Mouse (Mus musculus): ENCODE results near the gene Gm49425.

Gm49425 gene

GRCm38 (mm10) chr15:101497181-101497580 is 19.9 kb downstream of the Gm49425 start:
- CTCF ChIA-PET: interaction anchor here (0.5 to 2.5 kb wide), 38 partner anchors 9 to 1357 kb away, joined by 3 to 18 read pairs (median 4); partner anchors contain the start of genes Krt81 (in 1 of the 4) and Krt86 (in 1 of the 4)
- POLR2A ChIA-PET: interaction anchor here in 2 of 4 experiments (0.7 to 0.9 kb wide), 2 partner anchors 9 to 259 kb away, joined by 3 to 4 read pairs; no protein-coding TSS in a partner anchor

- ChIA-PET POLR2A (interaction anchor here in 1 of 4 experiments (0.6 kb wide), 1 partner anchor 1511 kb away, joined by 4 read pairs; no protein-coding TSS in a partner anchor), CTCF (interaction anchor here in 3 of 4 experiments (0.5 to 2.5 kb wide), 7 partner anchors 47 to 489 kb away, joined by 3 to 18 read pairs (median 3); no protein-coding TSS in a partner anchor)
These were observed 21.8 kb downstream of the Gm49425 start for GRCm38 (mm10) chr15:101495266-101495665.

- POLR2A ChIA-PET: interaction anchor here in 1 of 4 experiments (0.5 kb wide), 1 partner anchor 218 kb away, joined by 4 read pairs; no protein-coding TSS in a partner anchor
These were observed 22.9 kb downstream of the Gm49425 start for GRCm38 (mm10) chr15:101494203-101494602.

GRCm38 (mm10) chr15:101493713-101494112 is 23.3 kb downstream of the Gm49425 start:
- ChIA-PET POLR2A (interaction anchor here in 1 of 4 experiments (0.5 kb wide), 1 partner anchor 217 kb away, joined by 4 read pairs; no protein-coding TSS in a partner anchor), CTCF (interaction anchor here in 2 of 4 experiments (1.3 to 1.7 kb wide), 3 partner anchors 106 to 490 kb away, joined by 4 to 7 read pairs (median 5); no protein-coding TSS in a partner anchor)

More at GRCm38 (mm10) chr15:101494203-101494602, 22.9 kb downstream of the Gm49425 start:
- CTCF ChIA-PET: interaction anchor here in 2 of 4 experiments (0.8 to 1.7 kb wide), 3 partner anchors 107 to 490 kb away, joined by 3 to 5 read pairs (median 4); no protein-coding TSS in a partner anchor

GRCm38 (mm10) chr15:101492718-101493117 is 24.3 kb downstream of the Gm49425 start:
- ChIA-PET POLR2A (interaction anchor here in 1 of 4 experiments (1.1 kb wide), 1 partner anchor 14 kb away, joined by 3 read pairs; no protein-coding TSS in a partner anchor), CTCF (interaction anchor here (0.6 to 1.7 kb wide), 7 partner anchors 13 to 492 kb away, joined by 3 to 7 read pairs (median 3); no protein-coding TSS in a partner anchor)

GRCm38 (mm10) chr15:101491431-101491830 is 25.6 kb downstream of the Gm49425 start, which contains the start of gene Krt83:
Gene Krt83, minus strand, starts transcription at chr15:101491512.
- ChIA-PET CTCF (interaction anchor here in 2 of 4 experiments (0.7 to 1.5 kb wide), 3 partner anchors 47 to 492 kb away, joined by 3 to 6 read pairs (median 3); no protein-coding TSS in a partner anchor), POLR2A (no interaction called here)

- CTCF ChIA-PET: interaction anchor here in 1 of 4 experiments (2.0 kb wide), 1 partner anchor 11 kb away, joined by 5 read pairs; no protein-coding TSS in a partner anchor
- POLR2A ChIA-PET: interaction anchor here in 1 of 4 experiments (0.6 kb wide), 1 partner anchor 140 kb away, joined by 11 read pairs; no protein-coding TSS in a partner anchor
These were observed 31.0 kb downstream of the Gm49425 start for GRCm38 (mm10) chr15:101485911-101486635.

GRCm38 (mm10) chr15:101484939-101485338 is 32.1 kb downstream of the Gm49425 start:
- POLR2A ChIA-PET: no interaction called here
- CTCF ChIA-PET: interaction anchor here in 2 of 4 experiments (0.6 to 2.0 kb wide), 2 partner anchors 12 to 494 kb away, joined by 5 read pairs; no protein-coding TSS in a partner anchor

GRCm38 (mm10) chr15:101483646-101484045 is 33.4 kb downstream of the Gm49425 start:
- ChIA-PET CTCF (no interaction called here), POLR2A (interaction anchor here in 1 of 4 experiments (0.6 kb wide), 1 partner anchor 231 kb away, joined by 4 read pairs; no protein-coding TSS in a partner anchor)

GRCm38 (mm10) chr15:101482056-101482455 is 35.0 kb downstream of the Gm49425 start:
- POLR2A ChIA-PET: no interaction called here

GRCm38 (mm10) chr15:101479666-101480060 is 37.4 kb downstream of the Gm49425 start:
- POLR2A ChIA-PET: interaction anchor here in 2 of 4 experiments (0.6 to 0.8 kb wide), 2 partner anchors 107 to 1337 kb away, joined by 3 to 5 read pairs; no protein-coding TSS in a partner anchor
- CTCF ChIA-PET: interaction anchor here in 3 of 4 experiments (0.5 to 1.6 kb wide), 7 partner anchors 37 to 505 kb away, joined by 3 to 5 read pairs (median 4); no protein-coding TSS in a partner anchor

More at GRCm38 (mm10) chr15:101482056-101482455, 35.0 kb downstream of the Gm49425 start:
- CTCF ChIA-PET: interaction anchor here in 1 of 4 experiments (0.5 kb wide), 1 partner anchor 61 kb away, joined by 3 read pairs; no protein-coding TSS in a partner anchor

- CTCF ChIA-PET: interaction anchor here in 3 of 4 experiments (0.5 to 1.6 kb wide), 15 partner anchors 18 to 505 kb away, joined by 3 to 8 read pairs (median 4); no protein-coding TSS in a partner anchor
- POLR2A ChIA-PET: interaction anchor here in 2 of 4 experiments (0.5 to 0.8 kb wide), 5 partner anchors 13 to 136 kb away, joined by 3 read pairs; no protein-coding TSS in a partner anchor
These were observed 37.9 kb downstream of the Gm49425 start for GRCm38 (mm10) chr15:101479007-101479665.

- CTCF ChIA-PET: interaction anchor here in 2 of 4 experiments (0.8 to 1.6 kb wide), 13 partner anchors 14 to 512 kb away, joined by 3 to 10 read pairs (median 4); no protein-coding TSS in a partner anchor
- POLR2A ChIA-PET: interaction anchor here in 3 of 4 experiments (0.5 to 1.2 kb wide), 3 partner anchors 14 to 178 kb away, joined by 3 to 4 read pairs (median 4); no protein-coding TSS in a partner anchor
These were observed 44.0 kb downstream of the Gm49425 start, which contains the start of gene Krt86 for GRCm38 (mm10) chr15:101472952-101473528. Gene Krt86, plus strand, starts transcription at chr15:101473478.

GRCm38 (mm10) chr15:101469093-101469492 is 48.0 kb downstream of the Gm49425 start:
- POLR2A ChIA-PET: no interaction called here
- CTCF ChIA-PET: interaction anchor here in 1 of 4 experiments (0.6 kb wide), 1 partner anchor 69 kb away, joined by 3 read pairs; no protein-coding TSS in a partner anchor
